Mouse (Mus musculus) megakaryocyte, embryonic 14.5 days (primary cell): ENCODE data around the gene Pck1.

Source experiments
- FLI1 ChIP-seq: IDR thresholded peaks from 2 replicates; pipeline ENCODE4 v1.6.1; 2012; ENCODE audit warnings: low read length, inconsistent platforms, mixed read lengths
- GATA1 ChIP-seq: IDR thresholded peaks from 3 replicates; pipeline ENCODE4 v1.6.1; 2012; ENCODE audit warnings: mixed read lengths, low read length, inconsistent platforms, borderline replicate concordance

DNA sequence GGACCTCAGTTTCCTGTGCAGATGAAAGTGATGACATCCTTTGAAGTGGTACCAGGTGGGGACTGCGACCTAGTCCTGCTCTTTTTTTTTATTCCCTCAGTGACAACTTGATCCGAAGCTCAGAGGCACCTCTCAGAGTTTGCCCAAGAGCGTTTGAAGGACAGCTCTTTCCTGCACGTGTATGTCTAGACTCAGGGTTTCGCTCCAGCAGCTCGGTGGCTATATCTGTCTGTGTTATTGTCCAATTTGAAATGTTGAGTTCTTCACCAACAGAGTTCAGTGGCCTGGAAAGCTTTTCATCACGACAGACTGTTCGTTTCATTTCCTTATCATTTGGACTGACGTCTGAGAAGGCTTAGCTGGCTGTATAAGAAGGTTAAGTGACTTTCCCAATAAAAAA is 18.2 kb upstream of the Pck1 start:
- TF ChIP-seq GATA1: no peak
- no peak for TF ChIP-seq FLI1
